Mouse (Mus musculus) layer of hippocampus, postnatal 25 days (tissue): ENCODE data around the gene Taf10. TPM values are rescaled to one million over a fixed set of nuclear protein-coding genes. Genes with fewer than 3 reads are reported as not detected.
A peak's percentile ranks its signal among the peaks of the same experiment; 100 is the strongest.

ENCODE experiments used
- DNase-seq, 2 experiments: peaks; one replicate each; pipeline ENCODE4 v3.0.0; 2022; ENCODE audit warnings: mixed read lengths in 2 of 2, low spot score in 1 of 2; ENCODE audit errors: extremely low spot score in 1 of 2
- total RNA-seq, 2 experiments: library from RNA; stranded (reverse); gene quantifications; 2 replicates each; pipeline ENCODE4 v1.2.3; 2021

Taf10 gene
- 100 to 1,000 TPM; 122 to 128 TPM for total RNA-seq

GRCm38 (mm10) chr7:105743926-105744590 lies at the start of gene Taf10:
Gene Taf10, minus strand, starts transcription at chr7:105744361.
- DNase-seq = peak; percentile 78 to 83

DNA sequence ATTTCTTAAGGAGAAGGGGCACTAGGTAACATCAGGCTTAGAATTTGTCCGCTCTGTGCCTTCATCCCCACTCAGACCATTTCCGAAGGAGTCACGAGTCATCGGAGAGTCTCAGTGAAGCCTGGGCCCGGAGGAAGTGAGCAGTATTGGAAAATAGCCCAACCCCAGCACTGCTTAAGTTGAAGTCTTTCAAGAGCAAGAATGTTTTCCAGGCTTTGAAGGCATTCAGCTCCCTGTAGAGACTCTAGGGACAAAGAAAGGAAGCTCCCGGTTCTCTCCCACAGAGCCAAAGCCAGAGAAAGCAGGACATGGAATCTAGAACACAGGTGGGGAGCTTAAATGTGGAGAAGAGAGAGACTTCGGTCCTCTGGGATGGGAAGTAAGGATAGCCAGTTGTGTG lies 49.5 kb upstream of the Taf10 start:
- no peak for DNase-seq

GRCm38 (mm10) chr7:105791147-105791546 lies 47.0 kb upstream of the Taf10 start:
- DNase-seq = no peak

- DNase-seq = no peak
Observed at GRCm38 (mm10) chr7:105787285-105788140, 43.4 kb upstream of the Taf10 start, which contains the start of gene Dchs1. Gene Dchs1, minus strand, starts transcription at chr7:105787654.

DNA sequence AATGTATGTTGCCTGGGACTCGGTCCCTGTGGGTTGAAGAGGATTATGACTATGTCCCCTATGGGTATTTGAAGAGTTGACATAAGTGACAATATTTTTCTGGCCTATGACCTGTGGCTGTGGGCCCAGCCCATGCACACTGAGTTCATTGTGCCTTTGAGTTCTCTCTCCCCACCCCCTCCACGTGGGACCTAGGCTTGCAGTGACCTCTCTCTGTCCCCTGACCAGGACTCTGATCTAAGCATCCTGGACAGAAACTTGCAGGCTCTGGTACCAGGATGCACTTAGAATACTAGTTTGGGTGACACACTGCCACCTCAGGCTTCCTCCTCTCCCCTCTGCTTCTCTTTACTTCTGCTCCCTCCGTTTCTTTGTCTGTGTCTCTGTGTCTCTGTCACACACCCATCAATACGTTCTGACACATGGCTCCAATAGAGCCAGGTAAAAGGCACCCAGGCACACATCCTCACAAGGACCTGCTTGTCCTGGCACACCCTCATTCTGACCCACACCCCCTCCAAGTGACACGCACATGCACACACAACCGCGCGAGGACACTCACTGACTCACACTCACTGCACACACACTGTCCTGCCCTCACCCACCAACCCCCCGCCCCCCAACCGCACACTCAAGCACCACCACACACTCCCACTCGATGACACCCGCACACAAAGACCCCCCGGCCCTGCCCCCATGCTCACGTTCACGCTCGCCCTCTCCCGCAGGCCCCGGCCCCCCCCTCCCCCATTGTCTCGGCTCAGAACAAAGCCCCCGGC lies 42.5 kb upstream of the Taf10 start:
- DNase-seq = no peak

- DNase-seq = no peak
Observed at GRCm38 (mm10) chr7:105784556-105784955, 40.4 kb upstream of the Taf10 start.

DNA sequence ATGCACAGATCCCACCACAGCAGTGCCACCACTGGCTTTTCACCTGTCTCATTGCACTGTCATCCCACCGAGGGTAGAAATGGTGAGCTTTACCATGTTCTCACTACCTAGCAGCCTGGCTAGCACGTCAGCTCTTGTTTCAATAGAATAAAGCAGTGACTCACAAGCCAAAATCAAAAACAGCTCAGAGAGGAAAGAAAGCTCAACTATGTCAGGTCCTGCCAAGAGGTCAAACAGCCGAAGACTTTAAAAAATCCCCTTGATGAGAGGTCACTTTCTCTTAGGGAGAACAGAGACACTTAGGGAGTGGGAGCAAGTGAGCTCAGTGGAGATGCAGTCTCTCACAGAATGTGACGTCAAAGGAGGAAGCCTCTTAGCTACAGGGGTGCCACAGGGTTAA lies 39.7 kb upstream of the Taf10 start:
- DNase-seq = no peak

- no peak for DNase-seq
Observed at GRCm38 (mm10) chr7:105778553-105779265, 34.5 kb upstream of the Taf10 start.

- no peak for DNase-seq
Observed at GRCm38 (mm10) chr7:105777797-105778552, 33.8 kb upstream of the Taf10 start.

DNA sequence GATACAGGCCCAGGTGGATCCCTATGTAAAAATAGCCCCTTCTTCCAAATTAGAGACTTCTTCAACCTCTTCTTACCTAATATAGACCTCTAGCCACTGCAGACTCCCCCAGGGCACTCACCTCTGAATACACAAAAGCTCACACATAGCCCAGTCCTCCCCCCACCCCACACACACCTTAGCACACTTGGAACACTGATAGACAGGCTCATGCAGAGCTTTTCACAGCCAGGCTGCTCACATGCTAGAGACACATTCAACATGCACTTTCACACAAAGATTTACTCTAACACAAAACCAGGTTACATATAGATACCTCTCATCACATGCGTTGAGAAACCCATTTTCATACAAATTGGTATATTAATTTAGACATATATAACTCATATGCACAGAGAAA lies 33.2 kb upstream of the Taf10 start:
- no peak for DNase-seq

DNA sequence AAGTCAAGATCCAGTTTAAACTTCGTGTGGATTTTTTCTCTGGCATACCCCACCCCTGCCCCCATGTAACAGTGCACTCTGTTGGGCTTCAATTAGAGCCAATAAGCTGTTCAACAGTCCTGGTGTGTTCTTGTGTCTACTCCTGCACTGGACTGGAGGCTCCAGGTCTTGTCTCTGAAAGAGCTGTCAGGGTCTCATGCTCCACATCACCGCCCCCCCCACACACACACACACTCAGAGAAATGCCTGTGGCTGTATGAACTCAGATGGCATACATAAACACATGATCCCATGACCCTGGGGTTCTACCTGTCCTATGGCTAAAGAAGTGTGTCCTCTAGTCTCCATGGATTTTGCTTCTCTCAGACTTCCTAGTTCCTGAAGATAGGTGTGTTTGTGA lies 31.9 kb upstream of the Taf10 start:
- DNase-seq = no peak

GRCm38 (mm10) chr7:105774661-105775060 lies 30.5 kb upstream of the Taf10 start:
- no peak for DNase-seq

DNA sequence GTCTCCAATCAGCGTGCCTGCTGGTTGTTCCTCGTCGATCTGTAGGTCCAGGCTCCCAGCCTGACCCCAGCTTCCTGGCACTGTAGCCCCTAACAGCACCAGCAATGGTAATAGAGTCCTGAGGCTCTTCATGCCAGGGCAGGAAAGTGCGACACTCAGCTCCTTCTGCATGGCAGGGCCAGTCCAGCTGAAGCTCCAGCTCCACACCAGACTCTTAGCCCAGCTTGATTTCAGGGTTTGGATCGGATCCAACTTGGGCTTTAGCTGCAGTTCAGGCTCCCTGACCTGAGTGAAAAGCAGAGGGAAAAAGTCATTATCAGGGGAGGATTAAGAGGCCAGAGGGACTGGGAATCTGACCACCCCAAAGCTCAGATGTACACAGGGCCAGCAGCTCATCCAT lies 28.9 kb upstream of the Taf10 start:
- no peak for DNase-seq

GRCm38 (mm10) chr7:105772331-105772730 lies 28.2 kb upstream of the Taf10 start:
- DNase-seq = no peak

- DNase-seq = no peak
Observed at GRCm38 (mm10) chr7:105769959-105770358, 25.8 kb upstream of the Taf10 start.

GRCm38 (mm10) chr7:105767729-105768165 lies 23.6 kb upstream of the Taf10 start:
- DNase-seq = no peak

DNA sequence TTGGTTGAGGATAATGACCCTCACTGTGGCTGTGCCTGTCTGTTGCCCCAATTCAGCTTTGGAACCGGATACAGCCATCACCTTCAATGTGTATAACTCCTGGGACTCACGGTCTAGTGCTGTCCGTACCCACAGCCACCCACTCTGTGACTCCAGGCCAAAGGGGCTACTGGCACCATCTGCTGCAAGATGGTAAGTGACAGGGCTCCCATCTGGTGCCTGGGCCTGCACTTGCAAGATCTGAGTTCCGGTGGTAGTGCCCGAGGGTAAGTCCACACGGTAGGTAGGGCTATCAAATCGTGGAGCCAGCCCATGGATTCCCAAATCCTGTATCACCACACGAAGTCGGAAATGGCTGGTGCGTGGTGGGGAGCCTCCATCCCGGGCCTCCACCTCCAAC lies 20.2 kb upstream of the Taf10 start:
- no peak for DNase-seq

DNA sequence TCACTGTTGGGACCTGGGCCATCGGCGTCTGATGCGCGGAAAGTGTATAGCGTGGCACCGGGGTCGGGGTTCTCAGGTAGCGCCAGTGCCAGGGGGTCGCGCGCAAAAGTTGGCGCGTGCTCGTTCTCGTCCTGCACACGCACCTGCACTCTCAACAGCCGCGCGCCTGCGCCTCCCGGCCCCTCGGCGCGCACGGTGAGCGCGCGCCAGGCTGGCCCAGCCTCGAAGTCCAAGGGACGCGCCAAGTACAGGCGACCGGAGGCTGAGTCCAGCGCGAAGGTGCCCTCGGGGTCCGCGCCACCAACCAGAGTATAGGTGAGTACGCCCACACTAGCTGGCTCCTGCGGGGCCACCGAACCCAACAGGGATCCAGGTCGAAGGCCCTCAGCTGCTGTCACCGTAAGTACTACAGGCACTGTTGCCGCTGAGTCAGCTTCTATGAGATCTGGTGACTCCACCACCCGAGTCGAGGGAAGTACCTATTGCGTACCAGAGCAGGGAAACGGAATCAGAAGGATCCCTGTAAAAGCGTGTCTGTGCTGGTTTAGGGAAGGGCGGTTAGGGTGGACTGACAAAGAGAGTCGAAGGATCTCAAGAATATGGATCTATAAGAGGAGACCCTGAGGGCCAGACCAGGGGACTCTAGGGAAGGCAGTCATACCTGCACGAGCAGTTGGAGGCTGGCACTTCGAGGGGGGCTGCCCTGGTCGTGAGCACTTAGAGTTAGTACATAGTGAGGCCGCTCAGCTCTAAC lies 18.5 kb upstream of the Taf10 start:
- DNase-seq = no peak
